Mouse (Mus musculus) CH12.LX (cell line): ENCODE measurements around the gene Gnptab.

Experiments
- CHD1 ChIP-seq: IDR thresholded peaks from 2 replicates; pipeline ENCODE4 v1.6.1; 2012; ENCODE audit warnings: low read depth, low read length, improper control_type of control experiment, inconsistent platforms
- CHD2 ChIP-seq: IDR thresholded peaks from 2 replicates; pipeline ENCODE4 v1.6.1; 2011; ENCODE audit warnings: low read length, improper control_type of control experiment
- CTCF ChIP-seq, 2 experiments: IDR thresholded peaks in 1 of 2; conservative IDR thresholded peaks in 1 of 2; 2 replicates each; pipeline ENCODE4 v1.5.1; 2011 to 2012; ENCODE audit warnings: low read depth in 2 of 2, low read length in 2 of 2, improper control_type of control experiment in 1 of 2, inconsistent platforms in 1 of 2, mild to moderate bottlenecking in 1 of 2, moderate library complexity in 1 of 2
- EP300 ChIP-seq: IDR thresholded peaks from 2 replicates; pipeline ENCODE4 v1.6.1; 2011; ENCODE audit warnings: low read length, improper control_type of control experiment
- IRF4 ChIP-seq: IDR thresholded peaks from 2 replicates; pipeline ENCODE4 v1.6.1; 2014; ENCODE audit warnings: low read depth, mild to moderate bottlenecking, inconsistent platforms, low read length, improper control_type of control experiment
- MAFK ChIP-seq: IDR thresholded peaks from 2 replicates; pipeline ENCODE4 v1.6.1; 2011; ENCODE audit warnings: low read length, improper control_type of control experiment; ENCODE audit not compliant: insufficient replicate concordance
- MXI1 ChIP-seq: IDR thresholded peaks from 2 replicates; pipeline ENCODE4 v1.6.1; 2011; ENCODE audit warnings: mild to moderate bottlenecking, low read depth, low read length, improper control_type of control experiment
- POLR2A ChIP-seq: IDR thresholded peaks from 2 replicates; pipeline ENCODE4 v1.6.1; 2011; ENCODE audit warnings: low read depth, mild to moderate bottlenecking, improper control_type of control experiment, low read length
- RCOR1 ChIP-seq: conservative IDR thresholded peaks from 2 replicates; pipeline ENCODE4 v1.6.1; 2012; ENCODE audit warnings: low read depth, mild to moderate bottlenecking, inconsistent platforms, low read length, improper control_type of control experiment
- SMC3 ChIP-seq: IDR thresholded peaks from 2 replicates; pipeline ENCODE4 v1.6.1; 2011; ENCODE audit warnings: low read depth, low read length, improper control_type of control experiment
- TCF12 ChIP-seq: IDR thresholded peaks from 2 replicates; pipeline ENCODE4 v1.6.1; 2014; ENCODE audit warnings: low read depth, mild to moderate bottlenecking, inconsistent platforms, low read length, improper control_type of control experiment
- USF2 ChIP-seq: conservative IDR thresholded peaks from 2 replicates; pipeline ENCODE4 v1.6.1; 2011; ENCODE audit warnings: low read depth, low read length, improper control_type of control experiment
- ZMIZ1 ChIP-seq: IDR thresholded peaks from 2 replicates; pipeline ENCODE4 v1.6.1; 2012; ENCODE audit warnings: low read depth, mild to moderate bottlenecking, inconsistent platforms, low read length, improper control_type of control experiment

- TF ChIP-seq TCF12 (no peak), USF2 (no peak), POLR2A (no peak), CTCF (conservative IDR thresholded peaks at IDR 0.05 in 1 of 2, IDR thresholded peaks at IDR 0.05 in 1 of 2; ENCODE audit: low read depth in 2 of 2, low read length in 2 of 2) (no peak), EP300 (no peak), MXI1 (no peak), ZMIZ1 (no peak), MAFK (no peak), RCOR1 (no peak), CHD2 (no peak), CHD1 (no peak), IRF4 (no peak), SMC3 (no peak)
Measured at GRCm38 (mm10) chr10:88356983-88357559, 21.9 kb upstream of the Gnptab start.
